Mouse (Mus musculus) CH12.LX (cell line): ENCODE measurements around the gene Plvap. TPM values are rescaled to one million over a fixed set of nuclear protein-coding genes. Genes with fewer than 3 reads are reported as not detected.

Experiments used
- DNase-seq: peaks from one replicate; pipeline ENCODE4 v3.0.0-alpha.2; 2013; ENCODE audit errors: extremely low read depth
- H3K27ac ChIP-seq: 2 replicates; pipeline ENCODE4 v1.5.1; 2012; ENCODE audit warnings: low read depth, mild to moderate bottlenecking, control low read depth, moderate library complexity; ENCODE audit not compliant: insufficient read depth
- H3K27me3 ChIP-seq: replicated peaks from 2 replicates; pipeline ENCODE3; 2012; ENCODE audit warnings: inconsistent platforms
- H3K36me3 ChIP-seq, 2 experiments: replicated peaks in 1 of 2; 2 replicates each; pipeline versions ENCODE3 to v1.6.1; 2012; ENCODE audit warnings: inconsistent platforms in 1 of 2, low read length in 1 of 2, mild to moderate bottlenecking in 1 of 2, mixed read lengths in 1 of 2, moderate library complexity in 1 of 2; ENCODE audit not compliant: control insufficient read depth in 1 of 2, insufficient read depth in 1 of 2
- H3K4me1 ChIP-seq, 2 experiments: 2 replicates each; pipeline ENCODE4 v1.6.1; 2012; ENCODE audit warnings: inconsistent platforms in 1 of 2, moderate library complexity in 1 of 2; ENCODE audit not compliant: insufficient read depth in 2 of 2, control insufficient read depth in 1 of 2
- H3K4me2 ChIP-seq: 2 replicates; pipeline ENCODE4 v1.6.1; 2012; ENCODE audit warnings: low read depth, mild to moderate bottlenecking, control low read depth; ENCODE audit not compliant: poor library complexity, insufficient read depth, severe bottlenecking
- H3K4me3 ChIP-seq, 3 experiments: fragments of 150-350 bp in 1 of 3; sonication (generic) in 1 of 3; replicated peaks in 1 of 3; 2 replicates each; pipeline versions ENCODE3 to v1.5.1; 2011 to 2012; ENCODE audit warnings: low read depth in 2 of 3, low read length in 2 of 3, mild to moderate bottlenecking in 2 of 3, moderate library complexity in 2 of 3, control low read depth in 1 of 3, improper control_type of control experiment in 1 of 3, inconsistent platforms in 1 of 3, mixed read lengths in 1 of 3; ENCODE audit not compliant: poor library complexity in 1 of 3
- H3K79me2 ChIP-seq: replicated peaks from 2 replicates; pipeline ENCODE4 v1.6.1; 2012; ENCODE audit warnings: mild to moderate bottlenecking, moderate library complexity; ENCODE audit not compliant: control insufficient read depth, poor library complexity, insufficient read depth, severe bottlenecking; ENCODE audit errors: extremely low read depth
- H3K9ac ChIP-seq: 2 replicates; pipeline ENCODE4 v1.6.1; 2012; ENCODE audit warnings: low read depth, mild to moderate bottlenecking, control low read depth, moderate library complexity; ENCODE audit not compliant: insufficient read depth
- H3K9me3 ChIP-seq: replicated peaks from 2 replicates; pipeline ENCODE3; 2012; ENCODE audit warnings: low read length, inconsistent platforms, mixed read lengths
- BHLHE40 ChIP-seq: IDR thresholded peaks from 2 replicates; pipeline ENCODE4 v1.6.1; 2011; ENCODE audit warnings: mild to moderate bottlenecking, low read depth, low read length, improper control_type of control experiment
- CHD2 ChIP-seq: IDR thresholded peaks from 2 replicates; pipeline ENCODE4 v1.6.1; 2011; ENCODE audit warnings: low read length, improper control_type of control experiment
- E2F4 ChIP-seq: IDR thresholded peaks from 2 replicates; pipeline ENCODE4 v1.6.1; 2011; ENCODE audit warnings: low read depth, low read length, improper control_type of control experiment; ENCODE audit not compliant: insufficient replicate concordance
- ETS1 ChIP-seq: conservative IDR thresholded peaks from 2 replicates; pipeline ENCODE4 v1.6.1; 2012; ENCODE audit warnings: low read depth, mild to moderate bottlenecking, inconsistent platforms, low read length, improper control_type of control experiment, moderate library complexity
- JUN ChIP-seq: IDR thresholded peaks from 2 replicates; pipeline ENCODE4 v1.6.1; 2011; ENCODE audit warnings: low read depth, mild to moderate bottlenecking, low read length, improper control_type of control experiment, moderate library complexity; ENCODE audit not compliant: insufficient read depth
- JUND ChIP-seq: conservative IDR thresholded peaks from 2 replicates; pipeline ENCODE4 v1.6.1; 2011; ENCODE audit warnings: low read depth, low read length, improper control_type of control experiment
- KAT2A ChIP-seq: IDR thresholded peaks from 2 replicates; pipeline ENCODE4 v1.6.1; 2012; ENCODE audit warnings: low read length, improper control_type of control experiment, inconsistent platforms; ENCODE audit not compliant: insufficient replicate concordance
- MAFK ChIP-seq: IDR thresholded peaks from 2 replicates; pipeline ENCODE4 v1.6.1; 2011; ENCODE audit warnings: low read length, improper control_type of control experiment; ENCODE audit not compliant: insufficient replicate concordance
- MAZ ChIP-seq: IDR thresholded peaks from 2 replicates; pipeline ENCODE4 v1.6.1; 2012; ENCODE audit warnings: low read depth, mild to moderate bottlenecking, inconsistent platforms, low read length, improper control_type of control experiment, moderate library complexity
- MEF2A ChIP-seq: IDR thresholded peaks from 2 replicates; pipeline ENCODE4 v1.6.1; 2014; ENCODE audit warnings: low read depth, mild to moderate bottlenecking, inconsistent platforms, low read length, improper control_type of control experiment, borderline replicate concordance
- NRF1 ChIP-seq: IDR thresholded peaks from 2 replicates; pipeline ENCODE4 v1.6.1; 2014; ENCODE audit warnings: low read depth, mild to moderate bottlenecking, inconsistent platforms, low read length, improper control_type of control experiment, moderate library complexity
- PAX5 ChIP-seq: IDR thresholded peaks from 2 replicates; pipeline ENCODE4 v1.6.1; 2012; ENCODE audit warnings: low read length, inconsistent platforms, mixed read lengths
- POLR2A ChIP-seq: IDR thresholded peaks from 2 replicates; pipeline ENCODE4 v1.6.1; 2011; ENCODE audit warnings: low read depth, mild to moderate bottlenecking, improper control_type of control experiment, low read length
- POLR2AphosphoS2 ChIP-seq: IDR thresholded peaks from 2 replicates; pipeline ENCODE4 v1.6.1; 2011; ENCODE audit warnings: low read depth, low read length, improper control_type of control experiment
- RAD21 ChIP-seq: IDR thresholded peaks from 2 replicates; pipeline ENCODE4 v1.6.1; 2011; ENCODE audit warnings: low read depth, mild to moderate bottlenecking, low read length, improper control_type of control experiment, moderate library complexity
- SIN3A ChIP-seq: IDR thresholded peaks from 2 replicates; pipeline ENCODE4 v1.6.1; 2012; ENCODE audit warnings: low read length, improper control_type of control experiment, inconsistent platforms
- SMC3 ChIP-seq: IDR thresholded peaks from 2 replicates; pipeline ENCODE4 v1.6.1; 2011; ENCODE audit warnings: low read depth, low read length, improper control_type of control experiment
- TCF12 ChIP-seq: IDR thresholded peaks from 2 replicates; pipeline ENCODE4 v1.6.1; 2014; ENCODE audit warnings: low read depth, mild to moderate bottlenecking, inconsistent platforms, low read length, improper control_type of control experiment
- ZC3H11A ChIP-seq: IDR thresholded peaks from 2 replicates; pipeline ENCODE4 v1.6.1; 2012; ENCODE audit warnings: low read depth, mild to moderate bottlenecking, inconsistent platforms, low read length, improper control_type of control experiment
- ZMIZ1 ChIP-seq: IDR thresholded peaks from 2 replicates; pipeline ENCODE4 v1.6.1; 2012; ENCODE audit warnings: low read depth, mild to moderate bottlenecking, inconsistent platforms, low read length, improper control_type of control experiment
- ZNF384 ChIP-seq: IDR thresholded peaks from 2 replicates; pipeline ENCODE4 v1.6.1; 2012; ENCODE audit warnings: low read depth, low read length, improper control_type of control experiment, inconsistent platforms
- dilution Hi-C: fragments of 300-500 bp; cut with MboI; formaldehyde crosslinking; loops from 2 replicates; pipeline ENCODE4 v1.14.3; 2020; ENCODE audit warnings: low sequenced_read_pairs; ENCODE audit not compliant: extremely low pct_unique_long_range_greater_than_20kb, extremely low pct_ligation_motif_present
- in situ Hi-C: fragments of 300-500 bp; cut with MboI; formaldehyde crosslinking; loops from 3 replicates; pipeline ENCODE4 v1.14.3; 2019; ENCODE audit warnings: low sequenced_read_pairs, low pct_ligation_motif_present, low pct_unique_long_range_greater_than_20kb, mixed read lengths
- polyA plus RNA-seq: library from polyadenylated mRNA; unstranded; fragments of >175 nt; gene quantifications from 2 replicates; pipeline ENCODE4 v1.2.1, GENCODE M21; 2012; ENCODE audit warnings: low read depth; ENCODE audit not compliant: insufficient read length
- total RNA-seq, 2 experiments: library from RNA; depleted of rRNA; stranded (reverse); fragments of 300-350 nt in 1 of 2; fragments of >200 nt in 1 of 2; gene quantifications; 2 replicates each; pipeline ENCODE4 v1.2.3; 2012 to 2014

The Plvap gene
- total RNA-seq (2012; rRNA removed) (0.04 TPM in 1 of 2 replicates, not detected in the other), total RNA-seq (2014; rRNA removed) (not detected in 2 replicates), polyA plus RNA-seq (0.27 and 0.37 TPM in 2 replicates)

- Histone ChIP-seq H3K79me2 (no peaks in the 10 kb centered on the region), H3K4me1 (peaks cover 0 to 2% of the 10 kb centered on the region in 2 experiments; a peak in 1 of 4 replicates), H3K4me2 (no peak within 1 kb of the TSS), H3K27me3 (peaks cover 49% of the 10 kb centered on the region), H3K4me3 (no peak within 1 kb of the TSS), H3K9me3 (no peaks in the 10 kb centered on the region), H3K36me3 (no peaks in the 10 kb centered on the region), H3K27ac (no peak within 1 kb of the TSS), H3K9ac (no peak within 1 kb of the TSS)
- DNase-seq, result no peak
- dilution Hi-C loops, result no loop called here
- in situ Hi-C loops, result no loop called here
- TF ChIP-seq ZC3H11A (no peak), JUN (no peak), POLR2AphosphoS2 (no peak), NRF1 (no peak), PAX5 (no peak), KAT2A (no peak), ZMIZ1 (no peak), MEF2A (no peak), E2F4 (no peak), ETS1 (no peak), SMC3 (no peak), MAFK (no peak), ZNF384 (no peak)
These were observed at the start of gene Plvap for GRCm38 (mm10) chr8:71511644-71512043. Gene Plvap, minus strand, starts transcription at chr8:71511752.

- Histone ChIP-seq H3K4me3 (no peak overlapping the region), H3K4me2 (no peak overlapping the region)
These were observed 49.2 kb upstream of the Plvap start for GRCm38 (mm10) chr8:71560765-71561164.

More at GRCm38 (mm10) chr8:71560765-71561164, 49.2 kb upstream of the Plvap start:
- Histone ChIP-seq H3K36me3 (no peaks in the 10 kb centered on the region), H3K27ac (no peak overlapping the region), H3K9ac (no peak overlapping the region), H3K4me1 (peaks cover 10 to 20% of the 10 kb centered on the region in 2 experiments), H3K79me2 (no peaks in the 10 kb centered on the region), H3K27me3 (peaks cover 20% of the 10 kb centered on the region), H3K9me3 (peaks cover 16% of the 10 kb centered on the region)
- TF ChIP-seq SIN3A (no peak), TCF12 (no peak), CHD2 (no peak), ZMIZ1 (no peak), JUND (no peak), POLR2A (no peak), ETS1 (no peak), MEF2A (no peak), MAZ (no peak), RAD21 (no peak), E2F4 (no peak), BHLHE40 (no peak), ZC3H11A (no peak), NRF1 (no peak)
- DNase-seq, result no peak
- in situ Hi-C loops (loop anchor here (5.0 kb wide), 1 partner anchor 72 kb away; no protein-coding TSS in a partner anchor), dilution Hi-C loops (no loop called here)
